Mouse (Mus musculus) forebrain, embryonic 10.5 days (tissue): Measurements from ENCODE around the gene Exoc6. TPM values are rescaled to one million over a fixed set of nuclear protein-coding genes. Genes with fewer than 3 reads are reported as not detected.

ENCODE experiments used
- DNase-seq: peaks from one replicate; pipeline ENCODE4 v3.0.0-alpha.2; 2017; ENCODE audit warnings: low spot score; ENCODE audit errors: extremely low spot score
- H3K27ac ChIP-seq: fragments of 300-500 bp; sonication (generic); 2 replicates; pipeline ENCODE4 v1.5.1; 2016; ENCODE audit warnings: mild to moderate bottlenecking
- H3K27me3 ChIP-seq: fragments of 300-500 bp; sonication (generic); 2 replicates; pipeline ENCODE4 v1.6.1; 2016; ENCODE audit warnings: mild to moderate bottlenecking; ENCODE audit not compliant: poor library complexity, severe bottlenecking
- H3K36me3 ChIP-seq: fragments of 300-500 bp; sonication (generic); replicated peaks from 2 replicates; pipeline ENCODE4 v1.6.1; 2016; ENCODE audit warnings: mild to moderate bottlenecking, moderate library complexity
- H3K4me1 ChIP-seq: fragments of 300-500 bp; sonication (generic); 2 replicates; pipeline ENCODE4 v1.6.1; 2016
- H3K4me3 ChIP-seq: fragments of 300-500 bp; sonication (generic); 2 replicates; pipeline ENCODE4 v1.5.1; 2016; ENCODE audit warnings: mild to moderate bottlenecking, moderate library complexity
- H3K9me3 ChIP-seq: fragments of 300-500 bp; sonication (generic); 2 replicates; pipeline ENCODE4 v1.6.1; 2016; ENCODE audit warnings: mild to moderate bottlenecking, moderate library complexity
- WGBS: fragments of 180-500 bp; shearing (Covaris S2); methylation state at CpG from one replicate; pipeline ENCODE4 v1.1.7; 2016; 5-methylcytosine and 5-hydroxymethylcytosine counted together
- polyA plus RNA-seq: library from polyadenylated mRNA; unstranded; fragments of >200 nt; fragmentation: Nextera tagmentation; extraction: Ambion mirVana; gene quantifications from 2 replicates; pipeline ENCODE4 v1.2.1, GENCODE M21; 2016

Gene Exoc6
- polyA plus RNA-seq, 1 experiment from 2014 or later: 9.3 TPM

- Histone ChIP-seq H3K4me3 (no peak overlapping the region), H3K27ac (no peak overlapping the region), H3K27me3 (peaks cover 26% of the 10 kb centered on the region), H3K36me3 (no peaks in the 10 kb centered on the region), H3K4me1 (peaks cover 8% of the 10 kb centered on the region), H3K9me3 (no peaks in the 10 kb centered on the region)
- no peak for DNase-seq
- 67% methylated on average over 7 of the region's 7 CpGs for WGBS
Observed at GRCm38 (mm10) chr19:37565806-37566205, 15.6 kb downstream of the Exoc6 start.

GRCm38 (mm10) chr19:37569186-37569754 lies 19.1 kb downstream of the Exoc6 start:
- peaks cover 15% of the 10 kb centered on the region for H3K4me1 ChIP-seq
- H3K36me3 ChIP-seq: no peaks in the 10 kb centered on the region
- no peak overlapping the region for H3K27ac ChIP-seq
- no peaks in the 10 kb centered on the region for H3K9me3 ChIP-seq
- no peak overlapping the region for H3K4me3 ChIP-seq
- H3K27me3 ChIP-seq: peaks cover 30% of the 10 kb centered on the region
- 87% methylated on average over 12 of the region's 12 CpGs for WGBS
- DNase-seq: no peak

- H3K27ac ChIP-seq: no peak overlapping the region
- peaks cover 30% of the 10 kb centered on the region for H3K27me3 ChIP-seq
- peaks cover 19% of the 10 kb centered on the region for H3K4me1 ChIP-seq
- no peaks in the 10 kb centered on the region for H3K9me3 ChIP-seq
- no peak for DNase-seq
- H3K4me3 ChIP-seq: no peak overlapping the region
- H3K36me3 ChIP-seq: no peaks in the 10 kb centered on the region
- WGBS: 64% methylated on average over 10 of the region's 10 CpGs
Observed at GRCm38 (mm10) chr19:37570966-37571718, 20.9 kb downstream of the Exoc6 start.

GRCm38 (mm10) chr19:37574802-37575201 lies 24.6 kb downstream of the Exoc6 start:
- 71% methylated on average over 5 of the region's 5 CpGs for WGBS
- no peak for DNase-seq
- H3K4me3 ChIP-seq: no peak overlapping the region
- no peak overlapping the region for H3K27ac ChIP-seq
- H3K9me3 ChIP-seq: no peaks in the 10 kb centered on the region
- H3K4me1 ChIP-seq: peaks cover 18% of the 10 kb centered on the region
- peaks cover 6% of the 10 kb centered on the region for H3K27me3 ChIP-seq
- H3K36me3 ChIP-seq: no peaks in the 10 kb centered on the region

GRCm38 (mm10) chr19:37579607-37580006 lies 29.4 kb downstream of the Exoc6 start:
- Histone ChIP-seq H3K4me3 (no peak overlapping the region), H3K27me3 (no peaks in the 10 kb centered on the region), H3K4me1 (peaks cover 9% of the 10 kb centered on the region), H3K27ac (peak overlapping the region; percentile 48; the same call in 1 of the 2 replicates), H3K36me3 (no peaks in the 10 kb centered on the region), H3K9me3 (no peaks in the 10 kb centered on the region)
- WGBS: 71% methylated on average over 4 of the region's 4 CpGs
- DNase-seq: no peak

- 84% methylated on average over 6 of the region's 6 CpGs for WGBS
- Histone ChIP-seq H3K27ac (no peak overlapping the region), H3K4me1 (peaks cover 10% of the 10 kb centered on the region), H3K36me3 (no peaks in the 10 kb centered on the region), H3K4me3 (no peak overlapping the region), H3K27me3 (no peaks in the 10 kb centered on the region), H3K9me3 (no peaks in the 10 kb centered on the region)
- no peak for DNase-seq
Observed at GRCm38 (mm10) chr19:37580438-37580837, 30.2 kb downstream of the Exoc6 start.

- H3K4me3 ChIP-seq: no peak overlapping the region
- H3K27me3 ChIP-seq: no peaks in the 10 kb centered on the region
- no peak overlapping the region for H3K27ac ChIP-seq
- H3K36me3 ChIP-seq: no peaks in the 10 kb centered on the region
- H3K9me3 ChIP-seq: no peaks in the 10 kb centered on the region
- H3K4me1 ChIP-seq: peaks cover 15% of the 10 kb centered on the region
- 79% methylated on average over 14 of the region's 14 CpGs for WGBS
- DNase-seq: no peak
Observed at GRCm38 (mm10) chr19:37585210-37585609, 35.0 kb downstream of the Exoc6 start.

- Histone ChIP-seq H3K9me3 (no peaks in the 10 kb centered on the region), H3K4me3 (no peak overlapping the region), H3K36me3 (no peaks in the 10 kb centered on the region), H3K27me3 (no peaks in the 10 kb centered on the region), H3K4me1 (peaks cover 15% of the 10 kb centered on the region), H3K27ac (no peak overlapping the region)
- 85% methylated on average over 8 of the region's 8 CpGs for WGBS
- no peak for DNase-seq
Observed at GRCm38 (mm10) chr19:37585684-37586083, 35.5 kb downstream of the Exoc6 start.

GRCm38 (mm10) chr19:37590544-37590943 lies 40.3 kb downstream of the Exoc6 start:
- Histone ChIP-seq H3K4me3 (no peak overlapping the region), H3K9me3 (no peaks in the 10 kb centered on the region), H3K4me1 (peaks cover 9% of the 10 kb centered on the region), H3K27ac (no peak overlapping the region), H3K27me3 (no peaks in the 10 kb centered on the region), H3K36me3 (peaks cover 10% of the 10 kb centered on the region; the same call in 1 of the 2 replicates)
- no peak for DNase-seq
- 93% methylated on average over 7 of the region's 7 CpGs for WGBS

GRCm38 (mm10) chr19:37601968-37602848 lies 52.0 kb downstream of the Exoc6 start:
- H3K9me3 ChIP-seq: no peaks in the 10 kb centered on the region
- no peaks in the 10 kb centered on the region; the same call in 1 of the 2 replicates for H3K36me3 ChIP-seq
- H3K27me3 ChIP-seq: no peaks in the 10 kb centered on the region
- H3K4me3 ChIP-seq: no peak overlapping the region
- H3K27ac ChIP-seq: peak overlapping the region; percentile 36; the same call in 1 of the 2 replicates
- H3K4me1 ChIP-seq: peaks cover 5% of the 10 kb centered on the region
- WGBS: 43% methylated on average over 22 of the region's 22 CpGs
- DNase-seq: no peak

- Histone ChIP-seq H3K4me3 (no peak overlapping the region), H3K27me3 (no peaks in the 10 kb centered on the region), H3K4me1 (peaks cover 7% of the 10 kb centered on the region; the same call in 1 of the 2 replicates), H3K9me3 (no peaks in the 10 kb centered on the region), H3K36me3 (no peaks in the 10 kb centered on the region), H3K27ac (no peak overlapping the region)
- no peak for DNase-seq
- WGBS: 65% methylated on average over 7 of the region's 7 CpGs
Observed at GRCm38 (mm10) chr19:37609991-37610390, 59.8 kb downstream of the Exoc6 start.

- peaks cover 7% of the 10 kb centered on the region; the same call in 1 of the 2 replicates for H3K4me1 ChIP-seq
- 90% methylated on average over 7 of the region's 7 CpGs for WGBS
- no peaks in the 10 kb centered on the region for H3K9me3 ChIP-seq
- H3K36me3 ChIP-seq: peaks cover 6% of the 10 kb centered on the region
- H3K27me3 ChIP-seq: no peaks in the 10 kb centered on the region
- DNase-seq: no peak
- H3K4me3 ChIP-seq: no peak overlapping the region
- no peak overlapping the region for H3K27ac ChIP-seq
Observed at GRCm38 (mm10) chr19:37612893-37613292, 62.7 kb downstream of the Exoc6 start.
